Mouse (Mus musculus): ENCODE measurements around the gene Chkb.

GRCm38 (mm10) chr15:89459821-89460220 is 30.1 kb upstream of the Chkb start:
- TF ChIP-seq CTCF (IDR thresholded peaks at IDR 0.05; ENCODE audit: control insufficient read depth, insufficient read depth, low read length) (no peak), POLR2A (IDR thresholded peaks at IDR 0.05; ENCODE audit: borderline replicate concordance, control insufficient read depth, low read depth, low read length) (no peak)

All from bone marrow, adult 2 months (tissue).